Mouse (Mus musculus) heart, postnatal 4 days (tissue): Measurements from ENCODE around the gene Ranbp10. TPM values are rescaled to one million over a fixed set of nuclear protein-coding genes. Genes with fewer than 3 reads are reported as not detected.
A peak's percentile ranks its signal among the peaks of the same experiment; 100 is the strongest.

Experiments
- DNase-seq: peaks from one replicate; pipeline ENCODE4 v3.0.0; 2021
- total RNA-seq, 2 experiments: library from RNA; stranded (reverse); gene quantifications; 2 replicates each; pipeline ENCODE4 v1.2.3; 2021

Gene Ranbp10
- total RNA-seq, 2 experiments from 2014 or later: 22.3 to 23.1 TPM

- DNase-seq: peak; percentile 68
These were observed 38.9 kb downstream of the Ranbp10 start for GRCm38 (mm10) chr8:105788241-105788640.

GRCm38 (mm10) chr8:105780298-105780697, 46.9 kb downstream of the Ranbp10 start:
- no peak for DNase-seq

GRCm38 (mm10) chr8:105777833-105778232, 49.3 kb downstream of the Ranbp10 start:
- DNase-seq: no peak

- no peak for DNase-seq
These were observed 52.7 kb downstream of the Ranbp10 start for GRCm38 (mm10) chr8:105774498-105774897.

- no peak for DNase-seq
These were observed 53.7 kb downstream of the Ranbp10 start for GRCm38 (mm10) chr8:105773441-105773861.

GRCm38 (mm10) chr8:105771398-105772175, 55.6 kb downstream of the Ranbp10 start:
- DNase-seq: no peak

GRCm38 (mm10) chr8:105770609-105771008, 56.5 kb downstream of the Ranbp10 start:
- no peak for DNase-seq

GRCm38 (mm10) chr8:105768485-105769257, 58.5 kb downstream of the Ranbp10 start:
- DNase-seq: no peak

- DNase-seq: peak; percentile 99
These were observed 68.7 kb downstream of the Ranbp10 start, which contains the start of gene Gfod2 for GRCm38 (mm10) chr8:105758277-105759108. Gfod2 (minus strand) TSS chr8:105758664.

GRCm38 (mm10) chr8:105757796-105758276, 69.3 kb downstream of the Ranbp10 start:
- DNase-seq: no peak

GRCm38 (mm10) chr8:105754688-105755087, 72.5 kb downstream of the Ranbp10 start:
- DNase-seq: no peak

- no peak for DNase-seq
These were observed 73.2 kb downstream of the Ranbp10 start for GRCm38 (mm10) chr8:105753916-105754315.

- DNase-seq: peak; percentile 82
These were observed 76.5 kb downstream of the Ranbp10 start for GRCm38 (mm10) chr8:105750606-105751005.

- DNase-seq: no peak
These were observed 83.8 kb downstream of the Ranbp10 start for GRCm38 (mm10) chr8:105743301-105743700.

- no peak for DNase-seq
These were observed 87.9 kb downstream of the Ranbp10 start for GRCm38 (mm10) chr8:105739216-105739615.

GRCm38 (mm10) chr8:105732186-105732585, 95.0 kb downstream of the Ranbp10 start:
- DNase-seq: no peak

- DNase-seq: peak; percentile 57
These were observed 99.6 kb downstream of the Ranbp10 start for GRCm38 (mm10) chr8:105727397-105728124.

- no peak for DNase-seq
These were observed 101.4 kb downstream of the Ranbp10 start for GRCm38 (mm10) chr8:105725726-105726125.

- DNase-seq: no peak
These were observed 104.3 kb downstream of the Ranbp10 start for GRCm38 (mm10) chr8:105722861-105723260.

GRCm38 (mm10) chr8:105719637-105720036, 107.5 kb downstream of the Ranbp10 start:
- DNase-seq: no peak
